Mouse (Mus musculus): ENCODE results near the gene Blvrb.

GRCm38 (mm10) chr7:27451359-27451758, 3.6 kb downstream of the Blvrb start:
- TF ChIP-seq EP300 (IDR thresholded peaks at IDR 0.05; ENCODE audit: insufficient read depth, low read depth, low read length) (no peak), CTCF (IDR thresholded peaks at IDR 0.05) (no peak)

All from heart, adult 2 months (tissue).